Comparison of ENCODE assay signal across 8 mouse cellular contexts in genomic region chr8:44937905-44938642, GRCm38 (mm10). TPM values are rescaled to one million over a fixed set of nuclear protein-coding genes. Genes with fewer than 3 reads are reported as not detected.
A peak's percentile ranks its signal among the peaks of the same experiment; 100 is the strongest.
DNase-seq lines count a peak whose midpoint lies in the region; ATAC-seq and TF ChIP-seq lines count a peak whose summit lies in the region.

No protein-coding gene starts in this region.

- H3K9ac ChIP-seq in hindbrain, postnatal 0 days (replicated peaks; ENCODE audit: low read length): peak overlapping the region; percentile 58

- no peaks in the 10 kb centered on the region for H3K4me1 ChIP-seq in cortical plate, adult 2 months (ENCODE audit: control insufficient read depth, insufficient read depth, low read length)
- no peaks in the 10 kb centered on the region for H3K4me1 ChIP-seq in hindbrain, postnatal 0 days (ENCODE audit: insufficient read depth, low read length)

- no peaks in the 10 kb centered on the region for H3K36me3 ChIP-seq in hindbrain, postnatal 0 days (ENCODE audit: insufficient read depth, low read length)

- H3K4me2 ChIP-seq in hindbrain, postnatal 0 days (ENCODE audit: low read depth, low read length): peak overlapping the region; percentile 83

- under 1% methylated on average over 78 of the region's 87 CpGs for WGBS in hindbrain, postnatal 0 days

- no peaks in the 10 kb centered on the region for H3K9me3 ChIP-seq in hindbrain, postnatal 0 days (ENCODE audit: low read length)

- peak overlapping the region; percentile 90 for H3K4me3 ChIP-seq in cortical plate, adult 2 months (ENCODE audit: insufficient read depth, low read length)
- H3K4me3 ChIP-seq in hindbrain, postnatal 0 days (ENCODE audit: low read length): peak overlapping the region; percentile 84

- DNase-seq in adrenal gland, adult (ENCODE audit: inconsistent age in 2 of 2, low spot score in 1 of 2): peak; percentile 94 to 97
- DNase-seq in gastrocnemius, postnatal 14 days: peak; percentile 95
- peak; percentile 96 for DNase-seq in hindbrain, postnatal 0 days (ENCODE audit: low spot score)
- peak; percentile 85 to 92 for DNase-seq in left cerebral cortex, adult 18-20 months (ENCODE audit: low spot score in 2 of 2)
- DNase-seq in lung, postnatal 14 days: peak; percentile 94
- DNase-seq in retina, postnatal 1 day: peak; percentile 97
- peak; percentile 89 to 93 for DNase-seq in urinary bladder, postnatal 36 days (ENCODE audit: low spot score in 2 of 2)

- intact Hi-C loops in gastrocnemius, postnatal 14 days (cut with DNase I; ENCODE audit: low total_unique reads): loop anchor here (5.0 kb wide), 1 partner anchor 74 kb away; no protein-coding TSS in a partner anchor

- TF ChIP-seq CTCF in cortical plate, adult 2 months (IDR thresholded peaks at IDR 0.05; ENCODE audit: extremely low read depth, insufficient read depth, low read length): no peak
- TF ChIP-seq CTCF in hindbrain, postnatal 0 days (IDR thresholded peaks at IDR 0.05; ENCODE audit: low read depth): no peak

- H3K27me3 ChIP-seq in hindbrain, postnatal 0 days (ENCODE audit: insufficient read depth, low read length): no peaks in the 10 kb centered on the region

- H3K27ac ChIP-seq in cortical plate, adult 2 months (ENCODE audit: insufficient read depth, low read length): peak overlapping the region; percentile 66; the same call in 1 of the 2 replicates
- H3K27ac ChIP-seq in hindbrain, postnatal 0 days: peak overlapping the region; percentile 79

- 0 out of 2 replicates have a peak, but pooled peaks have one; percentile 2 for TF ChIP-seq POLR2A in cortical plate, adult 2 months (IDR thresholded peaks at IDR 0.05; ENCODE audit: extremely low read depth, insufficient read depth, low read length)

- peak; percentile 91 for ATAC-seq in hindbrain, postnatal 0 days

RNA-seq across cellular contexts. Expression of gene Fat1, which starts 2.8 kb away (rescaled TPM):
- polyA plus RNA-seq in cortical plate, adult 2 months (2012; rRNA removed): 17.4 and 18.9 TPM in 2 replicates
- 10 to 100 TPM; 10.1 to 13.4 TPM for total RNA-seq in gastrocnemius, postnatal 14 days (2021)
- total RNA-seq in hindbrain, postnatal 0 days (2014; rRNA removed): 89.5 and 114 TPM in 2 replicates
- 10.0 and 10.5 TPM in 2 replicates for polyA plus RNA-seq in hindbrain, postnatal 0 days (2015; fragmentation: Nextera tagmentation; extraction: Ambion mirVana)
- 10 to 100 TPM; 28.5 to 30.1 TPM for total RNA-seq in left cerebral cortex, adult 18-20 months (2021)

Comparison
In these comparisons a context has a peak if more than half of its experiments do, and no peak if none do; other contexts are left out.
1. Peak in every context shown above with its lines: DNase-seq, ATAC-seq, H3K4me3 ChIP-seq and H3K27ac ChIP-seq.